ENCODE assay signal across 13 mouse cellular contexts in the genomic region with DNA sequence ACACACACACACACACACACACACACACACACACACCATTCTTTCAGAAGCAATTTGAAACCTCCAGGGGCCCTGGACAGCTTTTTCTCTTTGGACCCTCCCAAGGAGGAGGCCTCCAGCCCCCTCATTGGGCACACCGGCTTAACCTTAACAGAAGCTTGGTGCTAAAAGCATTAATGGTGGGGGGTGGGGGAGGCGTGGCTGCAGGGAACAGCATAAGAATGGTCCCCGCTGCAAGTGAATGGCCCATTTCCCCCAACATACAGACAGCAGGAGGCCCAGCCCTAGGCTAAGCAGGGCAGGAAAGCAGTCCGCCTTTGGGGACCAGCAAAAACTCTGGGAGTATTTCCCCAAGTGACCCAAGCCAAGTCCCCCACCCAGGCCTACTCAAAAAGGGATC. TPM values are rescaled to one million over a fixed set of nuclear protein-coding genes. Genes with fewer than 3 reads are reported as not detected.
A peak's percentile ranks its signal among the peaks of the same experiment; 100 is the strongest.
DNase-seq lines count a peak whose midpoint lies in the region; ATAC-seq lines count a peak whose summit lies in the region.
"Had no signal": no experiment of that assay in that cellular context is flagged by ENCODE, and none has a peak within 500 bp of the region (broad histone marks: within the 10 kb centered on the region; RNA-seq: fewer than 3 reads in every experiment).

No protein-coding gene starts in this region.

- peak overlapping the region; percentile 91; the same call in 1 of the 2 replicates for H3K4me2 ChIP-seq in kidney, embryonic 16.5 days (replicated peaks; ENCODE audit: low read depth, low read length)
- H3K4me2 ChIP-seq in limb, embryonic 11.5 days (ENCODE audit: low read depth, severe bottlenecking): peak overlapping the region; percentile 98
- H3K4me2 ChIP-seq: liver, embryonic 15.5 days had no signal

- no peak for DNase-seq in kidney, adult 11 months
- DNase-seq in ES-CJ7 (ENCODE audit: low read depth, low spot score) (peak; percentile 98), WW6 (ENCODE audit: low read depth, low spot score) (peak; percentile 81)
- no peak for DNase-seq in limb, embryonic 11.5 days (ENCODE audit: low spot score)
- no peak for DNase-seq in layer of hippocampus, adult 8-10 months (ENCODE audit: low spot score in 2 of 2)

- H3K9ac ChIP-seq in kidney, embryonic 16.5 days (replicated peaks; ENCODE audit: low read length): no peak overlapping the region
- no peak overlapping the region for H3K9ac ChIP-seq in limb, embryonic 11.5 days (ENCODE audit: low read length)
- H3K9ac ChIP-seq: forebrain, embryonic 15.5 days; intestine, embryonic 15.5 days; liver, embryonic 15.5 days had no signal

- peaks cover 28% of the 10 kb centered on the region for H3K27me3 ChIP-seq in kidney, embryonic 16.5 days (ENCODE audit: insufficient read depth, low read length)
- peaks cover 58% of the 10 kb centered on the region for H3K27me3 ChIP-seq in limb, embryonic 11.5 days (ENCODE audit: control insufficient read depth, insufficient read depth, low read length)
- H3K27me3 ChIP-seq: CH12.LX had no signal

- no peaks in the 10 kb centered on the region for H3K9me3 ChIP-seq in kidney, embryonic 16.5 days (ENCODE audit: low read length)
- no peaks in the 10 kb centered on the region for H3K9me3 ChIP-seq in limb, embryonic 11.5 days (ENCODE audit: control insufficient read depth, low read length)
- H3K9me3 ChIP-seq: forebrain, embryonic 15.5 days; intestine, embryonic 15.5 days; liver, embryonic 15.5 days; megakaryocyte, embryonic 14.5 days had no signal

- no peak overlapping the region for H3K27ac ChIP-seq in kidney, embryonic 16.5 days (ENCODE audit: low read length)
- no peak overlapping the region for H3K27ac ChIP-seq in limb, embryonic 11.5 days (replicated peaks; ENCODE audit: low read depth, low read length)
- H3K27ac ChIP-seq: forebrain, embryonic 15.5 days; intestine, embryonic 15.5 days; layer of hippocampus, adult 2 months; liver, embryonic 15.5 days had no signal

- 37% methylated on average over 4 of the region's 4 CpGs for WGBS in kidney, embryonic 16.5 days
- WGBS in limb, embryonic 11.5 days: 3% methylated on average over 4 of the region's 4 CpGs

- no peak overlapping the region for H3K4me3 ChIP-seq in kidney, embryonic 16.5 days (ENCODE audit: low read length)
- H3K4me3 ChIP-seq in limb, embryonic 11.5 days (ENCODE audit: low read depth, low read length): no peak overlapping the region
- H3K4me3 ChIP-seq: layer of hippocampus, adult 2 months; liver, embryonic 15.5 days; megakaryocyte, embryonic 14.5 days had no signal

- peaks cover 14% of the 10 kb centered on the region for H3K36me3 ChIP-seq in kidney, embryonic 16.5 days (ENCODE audit: insufficient read depth, low read length)
- no peaks in the 10 kb centered on the region for H3K36me3 ChIP-seq in limb, embryonic 11.5 days (ENCODE audit: control insufficient read depth, insufficient read depth, low read length)
- H3K36me3 ChIP-seq: forebrain, embryonic 15.5 days; liver, embryonic 15.5 days had no signal

- H3K4me1 ChIP-seq in kidney, embryonic 16.5 days (ENCODE audit: insufficient read depth, low read length): peaks cover 53% of the 10 kb centered on the region
- peaks cover 24% of the 10 kb centered on the region for H3K4me1 ChIP-seq in limb, embryonic 11.5 days (ENCODE audit: control insufficient read depth, insufficient read depth, low read length)

- ATAC-seq in kidney, embryonic 16.5 days (ENCODE audit: low FRiP score, low TSS enrichment): no peak
- ATAC-seq in limb, embryonic 11.5 days (ENCODE audit: insufficient number of reproducible peaks, low FRiP score, low TSS enrichment, low read depth): no peak
- no peak for ATAC-seq in granulocyte monocyte progenitor cell, adult 5-6 weeks (replicated peaks; ENCODE audit: poor library complexity, severe bottlenecking)
- ATAC-seq: forebrain, embryonic 15.5 days; intestine, embryonic 15.5 days had no signal

RNA-seq across cellular contexts. Expression of gene Pdgfa, which starts 5.4 kb away (rescaled TPM):
- 57.1 and 58.6 TPM in 2 replicates for polyA plus RNA-seq in kidney, embryonic 16.5 days (2015; fragmentation: Nextera tagmentation; extraction: Ambion mirVana)
- 34.4 and 35.2 TPM in 2 replicates for polyA plus RNA-seq in limb, embryonic 11.5 days (2014; fragmentation: Nextera tagmentation; extraction: Ambion mirVana)
- total RNA-seq in layer of hippocampus, adult 8-10 months (2022): 10 to 100 TPM; 41.3 to 48.8 (median 46.4) TPM
- total RNA-seq in granulocyte monocyte progenitor cell, adult 5-6 weeks (2014; fragmentation: Nextera tagmentation): 0.34 TPM in 1 of 2 replicates, not detected in the other
- not detected in 2 replicates for total RNA-seq in granulocyte monocyte progenitor cell, adult 5-6 weeks (2017)

Comparison
In these comparisons a context has a peak if more than half of its experiments do, and no peak if none do; other contexts are left out.
1. DNase-seq: peak in ES-CJ7 (single experiment) and WW6 (single experiment); none in kidney, adult 11 months (single experiment), limb, embryonic 11.5 days (single experiment) and layer of hippocampus, adult 8-10 months (0 of 2).
2. RNA of gene Pdgfa, which starts 5.4 kb away (total RNA-seq): 41.3 to 48.8 TPM in layer of hippocampus, adult 8-10 months; 0.34 TPM in granulocyte monocyte progenitor cell, adult 5-6 weeks; every median in the first group is over 10 times any median in the second.